Mouse (Mus musculus) ES-E14 (cell line): ENCODE results near the gene Srsf1. TPM values are rescaled to one million over a fixed set of nuclear protein-coding genes. Genes with fewer than 3 reads are reported as not detected.

Experiments used
- DNase-seq: peaks from one replicate; pipeline ENCODE4 v3.0.0-alpha.2; 2013; ENCODE audit warnings: low read depth, low spot score
- H3K27ac ChIP-seq: 2 replicates; pipeline ENCODE4 v1.5.1; 2012; ENCODE audit warnings: low read depth, mild to moderate bottlenecking, low read length, moderate library complexity, mixed read lengths; ENCODE audit not compliant: poor library complexity, insufficient read depth, severe bottlenecking
- H3K36me3 ChIP-seq: 2 replicates; pipeline ENCODE4 v1.6.1; 2012; ENCODE audit warnings: mild to moderate bottlenecking, low read length, moderate library complexity, mixed read lengths; ENCODE audit not compliant: control insufficient read depth, poor library complexity, insufficient read depth, severe bottlenecking
- H3K4me1 ChIP-seq, 2 experiments: fragments of 150-350 bp in 1 of 2; sonication (generic) in 1 of 2; 2 replicates each; pipeline ENCODE4 v1.6.1; 2012; ENCODE audit warnings: low read length in 2 of 2, mild to moderate bottlenecking in 1 of 2, mixed read lengths in 1 of 2; ENCODE audit not compliant: control insufficient read depth in 2 of 2, insufficient read depth in 2 of 2, poor library complexity in 1 of 2
- H3K4me3 ChIP-seq, 2 experiments: fragments of 150-350 bp in 1 of 2; sonication (generic) in 1 of 2; 2 replicates each; pipeline ENCODE4 v1.5.1; 2012; ENCODE audit warnings: low read length in 2 of 2, low read depth in 1 of 2, mild to moderate bottlenecking in 1 of 2, mixed read lengths in 1 of 2; ENCODE audit not compliant: insufficient read depth in 1 of 2, poor library complexity in 1 of 2, severe bottlenecking in 1 of 2
- H3K9ac ChIP-seq: 2 replicates; pipeline ENCODE4 v1.6.1; 2012; ENCODE audit warnings: low read depth, mild to moderate bottlenecking, low read length, mixed read lengths; ENCODE audit not compliant: poor library complexity, insufficient read depth, severe bottlenecking
- H3K9me3 ChIP-seq: fragments of 150-350 bp; sonication (generic); 2 replicates; pipeline ENCODE4 v1.6.1; 2012; ENCODE audit warnings: low read depth, mild to moderate bottlenecking, low read length; ENCODE audit not compliant: control insufficient read depth, insufficient read depth
- CHD2 ChIP-seq: IDR thresholded peaks from 2 replicates; pipeline ENCODE4 v1.6.1; 2014; ENCODE audit warnings: mild to moderate bottlenecking, low read depth, low read length, inconsistent platforms
- HCFC1 ChIP-seq: IDR thresholded peaks from 2 replicates; pipeline ENCODE4 v1.6.1; 2012; ENCODE audit warnings: low read length, inconsistent platforms, borderline replicate concordance; ENCODE audit not compliant: insufficient read depth
- MAFK ChIP-seq: IDR thresholded peaks from 2 replicates; pipeline ENCODE4 v1.6.1; 2014; ENCODE audit warnings: mild to moderate bottlenecking, low read depth, low read length, inconsistent platforms; ENCODE audit not compliant: insufficient read depth
- ZC3H11A ChIP-seq: IDR thresholded peaks from 2 replicates; pipeline ENCODE4 v1.6.1; 2012; ENCODE audit warnings: low read depth, mild to moderate bottlenecking, inconsistent platforms, low read length, borderline replicate concordance
- ZNF384 ChIP-seq: IDR thresholded peaks from 2 replicates; pipeline ENCODE4 v1.6.1; 2012; ENCODE audit warnings: low read depth, low read length, inconsistent platforms
- in situ Hi-C, 2 experiments: fragments of 600-800 bp; cut with MboI; formaldehyde crosslinking; loops; one replicate each; pipeline ENCODE4 v1.15.1; 2025; ENCODE audit warnings: low sequenced_read_pairs in 2 of 2, inconsistent platforms in 1 of 2; ENCODE audit not compliant: unreplicated experiment in 2 of 2
- total RNA-seq: library from RNA; depleted of rRNA; stranded (reverse); fragments of 300-350 nt; gene quantifications from 2 replicates; pipeline ENCODE4 v1.2.3, GENCODE M21; 2012; rRNA removed

Srsf1 gene
- total RNA-seq, 1 experiment: 432 TPM

GRCm38 (mm10) chr11:88100170-88100569 is 53.0 kb downstream of the Srsf1 start:
- no peaks in the 10 kb centered on the region for H3K9me3 ChIP-seq
- H3K4me3 ChIP-seq: peak overlapping the region; percentile 5 to 76; a peak in 2 of 4 replicates
- H3K36me3 ChIP-seq: no peaks in the 10 kb centered on the region
- no peak overlapping the region for H3K9ac ChIP-seq
- in situ Hi-C loops: no loop called here
- no peak overlapping the region; the same call in 1 of the 2 replicates for H3K27ac ChIP-seq
- peaks cover 2 to 8% of the 10 kb centered on the region in 2 experiments; a peak in 3 of 4 replicates for H3K4me1 ChIP-seq
- no peak for DNase-seq
- TF ChIP-seq HCFC1 (no peak), MAFK (no peak), ZNF384 (no peak), ZC3H11A (no peak), CHD2 (no peak)

Other genes with a start within 250 kb of the Srsf1 start
- not detected in 2 replicates for gene Lpo, start 219.1 kb upstream of the Srsf1 start, total RNA-seq
- 14.2 and 21.1 TPM in 2 replicates for gene Mks1, start 194.2 kb upstream of the Srsf1 start, total RNA-seq
- 0.31 and 0.53 TPM in 2 replicates for gene Epx, start 171.8 kb upstream of the Srsf1 start, total RNA-seq
- not detected in 2 replicates for gene Olfr462, start 155.1 kb upstream of the Srsf1 start, total RNA-seq
- not detected in 2 replicates for gene Olfr463, start 150.0 kb upstream of the Srsf1 start, total RNA-seq
- not detected in 2 replicates for gene Olfr464, start 126.4 kb upstream of the Srsf1 start, total RNA-seq
- 18.3 and 35.8 TPM in 2 replicates for gene Dynll2, start 59.8 kb upstream of the Srsf1 start, total RNA-seq
- gene Vezf1, start 20.9 kb downstream of the Srsf1 start, total RNA-seq: 12.6 and 13.2 TPM in 2 replicates
- gene Cuedc1, start 50.7 kb downstream of the Srsf1 start, total RNA-seq: 8.0 and 8.7 TPM in 2 replicates
- 94.7 and 139 TPM in 2 replicates for gene Mrps23, start 157.0 kb downstream of the Srsf1 start, total RNA-seq
- gene Ccdc182, start 246.7 kb downstream of the Srsf1 start, total RNA-seq: 0.37 TPM in 1 of 2 replicates, not detected in the other